Mouse (Mus musculus) olfactory bulb, adult 2 months (tissue): ENCODE data around the gene Atl3. TPM values are rescaled to one million over a fixed set of nuclear protein-coding genes. Genes with fewer than 3 reads are reported as not detected.
"Not testable (repeated sequence)": the region's sequence is repeated elsewhere in the genome, so short reads cannot be mapped to it uniquely, and the experiment has no call there.

Experiments
- H3K27ac ChIP-seq: fragments of 200-500 bp; 2 replicates; pipeline ENCODE4 v1.5.1; 2012; ENCODE audit warnings: low read depth, low read length; ENCODE audit not compliant: insufficient read depth
- H3K4me1 ChIP-seq: fragments of 200-500 bp; 2 replicates; pipeline ENCODE4 v1.6.1; 2012; ENCODE audit warnings: low read length; ENCODE audit not compliant: control insufficient read depth, insufficient read depth
- H3K4me3 ChIP-seq: fragments of 200-500 bp; 2 replicates; pipeline ENCODE4 v1.5.1; 2012; ENCODE audit warnings: mild to moderate bottlenecking, low read depth, low read length, moderate library complexity; ENCODE audit not compliant: insufficient read depth
- CTCF ChIP-seq: fragments of 200-500 bp; IDR thresholded peaks from 2 replicates; pipeline ENCODE4 v1.5.1; 2012; ENCODE audit warnings: low read depth, mild to moderate bottlenecking, low read length, moderate library complexity; ENCODE audit not compliant: insufficient read depth
- POLR2A ChIP-seq: fragments of 200-500 bp; IDR thresholded peaks from 2 replicates; pipeline ENCODE4 v1.6.1; 2012; ENCODE audit warnings: mild to moderate bottlenecking, low read depth, low read length, moderate library complexity; ENCODE audit not compliant: insufficient read depth
- WGBS: fragments of 180-500 bp; shearing (Covaris S2); methylation state at CpG from one replicate; pipeline ENCODE4 v1.1.7; 2018; 5-methylcytosine and 5-hydroxymethylcytosine counted together
- polyA plus RNA-seq: library from polyadenylated mRNA; stranded (reverse); fragments of >200 nt; gene quantifications from 2 replicates; pipeline ENCODE4 v1.2.4, GENCODE M21; 2012; ENCODE audit warnings: low replicate concordance; ENCODE audit not compliant: missing spikeins, insufficient read depth, insufficient read length

The Atl3 gene
- polyA plus RNA-seq, 1 experiment, result not detected

GRCm38 (mm10) chr19:7494187-7495015 is 561 bp downstream of the Atl3 start:
- WGBS, result under 1% methylated on average over 84 of the region's 84 CpGs
- TF ChIP-seq POLR2A (peak; percentile 73), CTCF (no peak)
- Histone ChIP-seq H3K4me1 (peaks cover 2% of the 10 kb centered on the region; the same call in 1 of the 2 replicates), H3K27ac (peak overlapping the region; percentile 88), H3K4me3 (peak overlapping the region; percentile 61)

- no peak overlapping the region for H3K27ac ChIP-seq
- no peak overlapping the region for H3K4me3 ChIP-seq
- 28% methylated on average over 14 of the region's 14 CpGs for WGBS
- no peak for TF ChIP-seq POLR2A
- no peak for TF ChIP-seq CTCF
- peaks cover 2% of the 10 kb centered on the region; the same call in 1 of the 2 replicates for H3K4me1 ChIP-seq
Observed at GRCm38 (mm10) chr19:7495221-7496038, 1.6 kb downstream of the Atl3 start.

GRCm38 (mm10) chr19:7496070-7496469 is 2.2 kb downstream of the Atl3 start:
- 68% methylated on average over 1 of the region's 1 CpGs for WGBS
- not testable (repeated sequence) for H3K4me3 ChIP-seq, H3K4me1 ChIP-seq, H3K27ac ChIP-seq

DNA sequence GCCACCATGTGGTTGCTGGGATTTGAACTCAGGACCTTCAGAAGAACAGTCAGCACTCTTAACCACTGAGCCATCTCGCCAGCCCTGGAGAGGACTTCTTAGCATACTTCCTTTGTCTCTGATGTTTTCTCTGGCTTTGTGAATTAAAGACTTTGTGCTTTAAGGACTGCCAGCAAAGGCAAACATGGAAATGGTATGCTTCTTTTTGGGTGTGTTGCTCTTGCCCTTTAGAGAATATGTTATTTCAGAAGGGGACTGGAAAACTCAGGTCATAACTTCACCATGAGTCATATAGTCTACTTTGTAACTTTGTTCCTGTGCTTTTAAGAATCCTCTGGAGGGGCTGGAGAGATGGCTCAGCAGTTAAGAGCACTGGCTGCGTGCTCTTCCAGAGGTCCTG is 5.0 kb downstream of the Atl3 start:
- WGBS, result 79% methylated on average over 2 of the region's 2 CpGs
- Histone ChIP-seq H3K27ac (no peak overlapping the region), H3K4me3 (no peak overlapping the region), H3K4me1 (peaks cover 2% of the 10 kb centered on the region; the same call in 1 of the 2 replicates)
- TF ChIP-seq CTCF (no peak), POLR2A (no peak)

DNA sequence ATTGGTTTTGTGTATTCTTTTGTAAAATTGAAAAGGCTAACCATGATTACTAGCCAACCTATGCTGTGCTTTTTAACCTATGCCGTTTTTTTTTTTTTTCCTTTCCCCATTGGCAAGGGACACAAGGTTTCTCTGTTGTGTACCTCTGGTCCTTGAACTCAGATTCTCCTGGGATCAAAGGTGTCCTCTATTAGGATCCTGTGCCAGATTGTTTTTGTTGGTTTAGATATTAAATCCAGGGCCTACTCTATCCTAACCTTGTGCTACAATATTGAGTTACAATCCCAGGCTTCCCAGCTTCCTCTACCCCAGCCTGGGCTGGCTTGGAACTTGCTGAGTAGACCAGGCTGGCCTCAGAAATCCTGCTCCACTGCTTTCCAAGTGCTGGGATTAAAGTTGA is 6.9 kb downstream of the Atl3 start:
- Histone ChIP-seq H3K4me3 (no peak overlapping the region), H3K27ac (no peak overlapping the region), H3K4me1 (peaks cover 1% of the 10 kb centered on the region; the same call in 1 of the 2 replicates)
- TF ChIP-seq CTCF (no peak), POLR2A (no peak)
- WGBS, result 78% methylated on average over 1 of the region's 1 CpGs

GRCm38 (mm10) chr19:7502432-7502831 is 8.6 kb downstream of the Atl3 start:
- Histone ChIP-seq H3K4me1 (no peaks in the 10 kb centered on the region), H3K27ac (no peak overlapping the region), H3K4me3 (no peak overlapping the region)
- 84% methylated on average over 2 of the region's 2 CpGs for WGBS
- TF ChIP-seq CTCF, result no peak
- TF ChIP-seq POLR2A, result no peak

- H3K4me1 ChIP-seq, result no peaks in the 10 kb centered on the region
- no peak overlapping the region for H3K4me3 ChIP-seq
- WGBS, result 92% methylated on average over 1 of the region's 1 CpGs
- no peak overlapping the region for H3K27ac ChIP-seq
- no peak for TF ChIP-seq CTCF
- TF ChIP-seq POLR2A, result no peak
Observed at GRCm38 (mm10) chr19:7506321-7506720, 12.5 kb downstream of the Atl3 start.

DNA sequence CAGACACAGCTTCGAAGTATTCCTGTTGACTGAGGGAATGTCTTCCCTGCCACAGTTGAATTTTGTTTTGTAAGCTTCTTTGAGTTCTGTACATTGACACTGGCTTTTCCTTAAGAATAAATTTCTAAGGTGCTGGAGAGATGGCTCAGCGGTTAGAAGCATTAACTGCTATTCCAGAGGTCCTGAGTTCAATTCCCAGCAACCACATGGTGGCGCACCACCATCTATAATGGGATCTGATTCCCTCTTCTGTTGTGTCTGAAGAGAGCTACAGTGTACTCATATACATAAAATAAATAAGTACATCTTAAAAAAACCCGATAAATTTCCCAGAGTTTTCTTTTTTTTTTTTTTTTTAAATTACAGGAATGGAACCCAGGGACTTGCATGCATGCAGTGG is 14.2 kb downstream of the Atl3 start:
- no peak overlapping the region for H3K27ac ChIP-seq
- H3K4me1 ChIP-seq, result no peaks in the 10 kb centered on the region
- 78% methylated on average over 4 of the region's 4 CpGs for WGBS
- TF ChIP-seq CTCF, result no peak
- no peak for TF ChIP-seq POLR2A
- H3K4me3 ChIP-seq, result no peak overlapping the region

DNA sequence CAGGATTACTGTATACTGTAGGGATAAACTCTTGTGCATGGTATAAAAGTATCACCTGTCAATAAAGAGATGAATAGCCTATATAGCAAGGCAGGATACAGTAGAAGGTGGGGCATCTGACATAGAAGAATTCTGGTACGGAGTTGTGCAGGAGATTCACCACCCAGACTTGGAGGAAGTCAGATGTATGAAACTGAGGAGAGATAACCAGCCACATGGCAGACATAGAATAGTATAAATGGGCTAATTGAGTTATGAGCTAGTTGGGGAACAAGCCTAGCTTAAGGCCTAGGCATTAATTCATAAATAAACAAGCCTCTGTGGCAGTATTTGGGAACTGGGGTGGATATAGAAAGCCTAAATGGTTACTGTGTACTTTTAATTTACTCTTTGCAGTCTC is 22.6 kb downstream of the Atl3 start:
- WGBS, result 89% methylated on average over 1 of the region's 1 CpGs
- no peak for TF ChIP-seq POLR2A
- TF ChIP-seq CTCF, result no peak
- Histone ChIP-seq H3K27ac (no peak overlapping the region), H3K4me3 (no peak overlapping the region), H3K4me1 (no peaks in the 10 kb centered on the region)
